Mouse (Mus musculus): ENCODE data around the gene Prdm1.

GRCm38 (mm10) chr10:44444415-44444814 lies 83.9 kb downstream of the Prdm1 start:
- TF ChIP-seq HCFC1 (IDR thresholded peaks at IDR 0.05; ENCODE audit: borderline replicate concordance, insufficient read depth, low read length) (no peak), MAFK (IDR thresholded peaks at IDR 0.05; ENCODE audit: insufficient read depth, low read depth, low read length) (no peak), CHD2 (IDR thresholded peaks at IDR 0.05; ENCODE audit: low read depth, low read length) (no peak), ZC3H11A (IDR thresholded peaks at IDR 0.05; ENCODE audit: borderline replicate concordance, low read depth, low read length) (no peak)
